Mouse (Mus musculus): ENCODE measurements around the gene Vwa7. TPM values are rescaled to one million over a fixed set of nuclear protein-coding genes. Genes with fewer than 3 reads are reported as not detected.

Vwa7 gene
- total and polyA plus RNA-seq, 3 experiments: 7.5 to 10.9 (median 10.0) TPM

DNA sequence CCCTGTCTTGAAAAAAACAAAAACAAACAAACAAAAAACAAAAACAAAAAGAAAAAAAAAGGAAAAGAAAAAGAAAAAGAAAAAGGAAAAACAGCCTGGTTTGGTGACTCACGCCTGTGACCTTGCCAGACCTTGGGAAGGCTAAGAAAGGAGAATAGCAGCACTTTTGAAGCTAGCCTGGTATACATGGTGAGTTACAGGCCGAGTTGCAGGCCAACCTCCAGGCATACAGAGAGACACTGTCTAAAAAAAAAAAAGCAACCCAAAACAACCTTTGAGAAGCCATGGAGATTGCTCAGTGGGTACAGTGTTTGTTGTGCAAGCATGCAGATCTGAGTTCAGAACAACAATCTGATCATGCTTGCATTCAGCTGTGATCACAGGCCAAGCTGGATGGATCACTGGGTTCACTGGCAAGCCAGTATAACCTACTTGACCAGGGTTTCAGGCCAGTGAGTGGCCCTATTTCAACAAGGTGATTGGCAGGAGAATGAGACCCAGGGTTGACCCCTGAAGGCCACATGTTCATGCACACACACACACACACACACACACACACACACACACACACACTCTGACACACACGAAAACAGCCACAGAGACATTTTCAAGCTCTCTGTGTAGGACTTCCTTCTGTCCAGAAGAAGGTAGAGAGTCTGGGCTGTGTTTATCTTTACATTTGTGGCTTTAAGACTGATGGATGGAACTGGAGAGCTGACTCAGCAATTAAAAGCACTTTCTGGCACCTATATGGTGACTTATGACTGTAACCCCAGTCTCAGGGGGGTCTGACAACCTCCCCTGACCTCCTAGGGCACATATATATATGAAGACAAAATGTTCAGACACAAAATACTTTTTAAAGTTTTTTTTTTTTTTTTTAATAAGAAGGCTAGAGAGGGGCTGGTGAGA is 40.5 kb upstream of the Vwa7 start:
- intact Hi-C loops (cut with DNase I): loop anchor here (10.0 kb wide), 1 partner anchor 1299 kb away; the partner anchor contains the start of gene Trim39
- Histone ChIP-seq H3K9ac (ENCODE audit: low read depth, low read length) (no peak overlapping the region), H3K27me3 (ENCODE audit: control insufficient read depth, insufficient read depth, low read length) (no peaks in the 10 kb centered on the region), H3K4me1 (ENCODE audit: control insufficient read depth, insufficient read depth, low read length) (peaks cover under 1% of the 10 kb centered on the region; the same call in 1 of the 2 replicates), H3K4me3 (no peak overlapping the region), H3K36me3 (ENCODE audit: control insufficient read depth, insufficient read depth, low read length) (no peaks in the 10 kb centered on the region; the same call in 1 of the 2 replicates), H3K79me2 (replicated peaks; ENCODE audit: control insufficient read depth, insufficient read depth, low read length) (no peaks in the 10 kb centered on the region), H3K27ac (no peak overlapping the region)
- DNase-seq: no peak
- 80% methylated on average over 3 of the region's 3 CpGs for WGBS
- no peak for TF ChIP-seq CTCF (IDR thresholded peaks at IDR 0.05)
- no peak for TF ChIP-seq EP300 (IDR thresholded peaks at IDR 0.05; ENCODE audit: insufficient read depth, low read depth, low read length)
- TF ChIP-seq POLR2A (IDR thresholded peaks at IDR 0.05; ENCODE audit: insufficient read depth, low read depth, low read length): no peak

DNA sequence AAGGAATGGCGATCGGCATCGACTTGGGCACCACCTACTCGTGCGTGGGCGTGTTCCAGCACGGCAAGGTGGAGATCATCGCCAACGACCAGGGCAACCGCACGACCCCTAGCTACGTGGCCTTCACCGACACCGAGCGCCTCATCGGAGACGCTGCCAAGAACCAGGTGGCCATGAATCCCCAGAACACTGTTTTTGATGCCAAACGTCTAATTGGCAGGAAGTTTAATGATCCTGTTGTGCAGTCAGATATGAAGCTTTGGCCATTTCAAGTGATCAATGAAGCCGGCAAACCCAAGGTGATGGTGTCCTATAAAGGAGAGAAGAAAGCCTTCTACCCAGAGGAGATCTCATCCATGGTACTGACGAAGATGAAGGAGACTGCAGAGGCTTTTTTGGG is 39.4 kb upstream of the Vwa7 start:
- TF ChIP-seq CTCF (IDR thresholded peaks at IDR 0.05): no peak
- WGBS: 91% methylated on average over 20 of the region's 20 CpGs
- no peak overlapping the region for H3K27ac ChIP-seq
- no peaks in the 10 kb centered on the region for H3K27me3 ChIP-seq (ENCODE audit: control insufficient read depth, insufficient read depth, low read length)
- H3K79me2 ChIP-seq (replicated peaks; ENCODE audit: control insufficient read depth, insufficient read depth, low read length): no peaks in the 10 kb centered on the region
- intact Hi-C loops (cut with DNase I): loop anchor here (10.0 kb wide), 1 partner anchor 1298 kb away; the partner anchor contains the start of gene Trim39
- H3K36me3 ChIP-seq (ENCODE audit: control insufficient read depth, insufficient read depth, low read length): no peaks in the 10 kb centered on the region; the same call in 1 of the 2 replicates
- no peak for DNase-seq
- H3K9ac ChIP-seq (ENCODE audit: low read depth, low read length): no peak overlapping the region
- H3K4me3 ChIP-seq: no peak overlapping the region
- peaks cover 1% of the 10 kb centered on the region; the same call in 1 of the 2 replicates for H3K4me1 ChIP-seq (ENCODE audit: control insufficient read depth, insufficient read depth, low read length)

DNA sequence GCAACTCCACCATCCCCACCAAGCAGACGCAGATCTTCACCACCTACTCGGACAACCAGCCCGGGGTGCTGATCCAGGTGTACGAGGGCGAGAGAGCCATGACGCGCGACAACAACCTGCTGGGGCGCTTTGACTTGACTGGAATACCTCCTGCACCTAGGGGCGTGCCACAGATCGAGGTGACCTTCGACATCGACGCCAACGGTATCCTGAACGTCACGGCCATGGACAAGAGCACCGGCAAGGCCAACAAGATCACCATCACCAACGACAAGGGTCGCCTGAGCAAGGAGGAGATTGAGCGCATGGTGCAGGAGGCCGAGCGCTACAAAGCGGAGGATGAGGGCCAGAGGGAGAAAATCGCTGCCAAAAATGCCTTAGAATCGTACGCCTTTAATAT is 38.1 kb upstream of the Vwa7 start:
- Histone ChIP-seq H3K9ac (ENCODE audit: low read depth, low read length) (no peak overlapping the region), H3K27ac (no peak overlapping the region), H3K36me3 (ENCODE audit: control insufficient read depth, insufficient read depth, low read length) (no peaks in the 10 kb centered on the region; the same call in 1 of the 2 replicates), H3K4me3 (no peak overlapping the region), H3K79me2 (replicated peaks; ENCODE audit: control insufficient read depth, insufficient read depth, low read length) (no peaks in the 10 kb centered on the region), H3K27me3 (ENCODE audit: control insufficient read depth, insufficient read depth, low read length) (no peaks in the 10 kb centered on the region), H3K4me1 (ENCODE audit: control insufficient read depth, insufficient read depth, low read length) (peaks cover 4% of the 10 kb centered on the region)
- no peak for TF ChIP-seq EP300 (IDR thresholded peaks at IDR 0.05; ENCODE audit: insufficient read depth, low read depth, low read length)
- TF ChIP-seq POLR2A (IDR thresholded peaks at IDR 0.05; ENCODE audit: insufficient read depth, low read depth, low read length): no peak
- TF ChIP-seq CTCF (IDR thresholded peaks at IDR 0.05): no peak
- 85% methylated on average over 27 of the region's 27 CpGs for WGBS
- intact Hi-C loops (cut with DNase I): loop anchor here (10.0 kb wide), 1 partner anchor 1297 kb away; the partner anchor contains the start of gene Trim39
- no peak for DNase-seq

DNA sequence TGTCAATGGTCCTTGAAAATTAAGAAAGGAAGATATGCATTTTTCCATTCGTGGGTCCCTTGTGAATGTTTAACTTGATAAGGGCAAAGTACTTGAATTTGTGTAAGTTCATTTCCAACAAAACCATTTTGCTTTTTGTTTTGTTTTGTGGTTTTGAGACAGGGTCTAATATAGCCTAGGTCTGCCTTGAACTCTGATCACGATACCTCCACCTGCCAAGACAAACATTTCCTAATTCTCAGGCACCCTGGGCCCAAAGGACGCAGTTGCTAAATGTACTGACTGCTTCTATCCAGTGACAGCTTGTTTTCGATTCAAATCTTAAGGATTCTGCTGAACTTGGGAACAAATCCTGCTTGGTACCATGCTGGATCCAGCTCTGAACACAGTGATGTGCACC is 36.7 kb upstream of the Vwa7 start:
- H3K36me3 ChIP-seq (ENCODE audit: control insufficient read depth, insufficient read depth, low read length): no peaks in the 10 kb centered on the region; the same call in 1 of the 2 replicates
- no peak for DNase-seq
- WGBS: 92% methylated on average over 4 of the region's 4 CpGs
- peaks cover 4% of the 10 kb centered on the region for H3K4me1 ChIP-seq (ENCODE audit: control insufficient read depth, insufficient read depth, low read length)
- intact Hi-C loops (cut with DNase I): loop anchor here (1.0 to 10.0 kb wide), 5 partner anchors 21 to 1295 kb away; partner anchors contain the start of genes Dxo, Neu1, Stk19 and Trim39
- no peak overlapping the region for H3K9ac ChIP-seq (ENCODE audit: low read depth, low read length)
- no peak for TF ChIP-seq EP300 (IDR thresholded peaks at IDR 0.05; ENCODE audit: insufficient read depth, low read depth, low read length)
- TF ChIP-seq CTCF (IDR thresholded peaks at IDR 0.05): no peak
- no peak for TF ChIP-seq POLR2A (IDR thresholded peaks at IDR 0.05; ENCODE audit: insufficient read depth, low read depth, low read length)
- no peak overlapping the region for H3K4me3 ChIP-seq
- H3K27me3 ChIP-seq (ENCODE audit: control insufficient read depth, insufficient read depth, low read length): no peaks in the 10 kb centered on the region
- H3K79me2 ChIP-seq (replicated peaks; ENCODE audit: control insufficient read depth, insufficient read depth, low read length): peaks cover 2% of the 10 kb centered on the region; the same call in 1 of the 2 replicates
- H3K27ac ChIP-seq: no peak overlapping the region

DNA sequence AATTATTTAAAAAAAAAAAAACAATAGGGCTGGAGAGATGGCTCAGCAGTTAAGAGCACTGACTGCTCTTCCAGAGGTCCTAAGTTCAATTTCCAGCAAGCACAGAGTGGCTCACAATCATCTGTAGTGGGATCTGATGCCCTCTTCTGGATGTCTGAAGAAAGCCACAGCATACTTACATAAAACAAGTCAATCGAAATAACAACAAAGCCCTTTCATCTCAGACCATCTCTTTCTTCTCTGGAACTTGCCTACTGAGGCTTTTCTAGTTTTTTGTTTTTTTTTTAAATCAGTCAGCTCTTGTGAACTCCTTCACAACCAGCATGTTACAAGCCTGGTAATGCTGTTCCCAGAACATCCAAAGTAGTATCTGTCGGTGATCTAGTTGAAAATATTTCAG is 35.7 kb upstream of the Vwa7 start:
- intact Hi-C loops (cut with DNase I): loop anchor here (1.0 to 5.0 kb wide), 4 partner anchors 20 to 143 kb away; partner anchors contain the start of genes Dxo, Neu1, Stk19 and Vars
- H3K4me3 ChIP-seq: peak overlapping the region; percentile 97
- WGBS: 6% methylated on average over 2 of the region's 2 CpGs
- H3K4me1 ChIP-seq (ENCODE audit: control insufficient read depth, insufficient read depth, low read length): peaks cover 4% of the 10 kb centered on the region
- H3K27ac ChIP-seq: peak overlapping the region; percentile 99
- peaks cover 2% of the 10 kb centered on the region; the same call in 1 of the 2 replicates for H3K79me2 ChIP-seq (replicated peaks; ENCODE audit: control insufficient read depth, insufficient read depth, low read length)
- 0 out of 2 replicates have a peak overlapping the region, but pooled peaks have one; percentile 17 for H3K9ac ChIP-seq (ENCODE audit: low read depth, low read length)
- DNase-seq: no peak
- no peaks in the 10 kb centered on the region for H3K27me3 ChIP-seq (ENCODE audit: control insufficient read depth, insufficient read depth, low read length)
- TF ChIP-seq CTCF (IDR thresholded peaks at IDR 0.05) (peak; percentile 89), EP300 (IDR thresholded peaks at IDR 0.05; ENCODE audit: insufficient read depth, low read depth, low read length) (no peak)
- no peaks in the 10 kb centered on the region; the same call in 1 of the 2 replicates for H3K36me3 ChIP-seq (ENCODE audit: control insufficient read depth, insufficient read depth, low read length)

Data from heart, adult 2 months (tissue).